Mouse (Mus musculus): ENCODE data around the gene Zc2hc1c. TPM values are rescaled to one million over a fixed set of nuclear protein-coding genes. Genes with fewer than 3 reads are reported as not detected.

Gene Zc2hc1c
- 1 to 10 TPM; 1.4 to 1.5 TPM for total RNA-seq (2021)
- long read RNA-seq, experiment 1, full-length matches to known transcripts = 1 of 4 reads
- long read RNA-seq, experiment 1, partial matches to known transcripts = 2 of 4 reads
- long read RNA-seq, experiment 1, other reads (novel, unspliced or antisense) = 1 of 4 reads
- long read RNA-seq, experiment 2, full-length matches to known transcripts = 3 of 3 reads
- long read RNA-seq, experiment 2, partial matches to known transcripts = 0 of 3 reads
- long read RNA-seq, experiment 2, other reads (novel, unspliced or antisense) = 0 of 3 reads

- intact Hi-C loops (cut with DNase I) = loop anchor here (5.0 kb wide), 1 partner anchor 121 kb away; no protein-coding TSS in a partner anchor
- peak; percentile 79 to 82 for DNase-seq (ENCODE audit: low spot score in 2 of 2)
Measured at GRCm38 (mm10) chr12:85288486-85289156, at the start of gene Zc2hc1c. Zc2hc1c (plus strand) TSS chr12:85288591.

GRCm38 (mm10) chr12:85252083-85252482 lies 36.3 kb upstream of the Zc2hc1c start:
- intact Hi-C loops (cut with DNase I) = no loop called here
- no peak for DNase-seq (ENCODE audit: low spot score in 2 of 2)

GRCm38 (mm10) chr12:85256074-85256751 lies 32.2 kb upstream of the Zc2hc1c start:
- intact Hi-C loops (cut with DNase I) = no loop called here
- DNase-seq (ENCODE audit: low spot score in 2 of 2) = no peak

- no peak for DNase-seq (ENCODE audit: low spot score in 2 of 2)
- intact Hi-C loops (cut with DNase I) = no loop called here
Measured at GRCm38 (mm10) chr12:85257008-85257639, 31.3 kb upstream of the Zc2hc1c start.

- DNase-seq (ENCODE audit: low spot score in 2 of 2) = no peak
- intact Hi-C loops (cut with DNase I) = no loop called here
Measured at GRCm38 (mm10) chr12:85262489-85262888, 25.9 kb upstream of the Zc2hc1c start.

GRCm38 (mm10) chr12:85263190-85263589 lies 25.2 kb upstream of the Zc2hc1c start:
- intact Hi-C loops (cut with DNase I) = no loop called here
- no peak for DNase-seq (ENCODE audit: low spot score in 2 of 2)

- intact Hi-C loops (cut with DNase I) = no loop called here
- DNase-seq (ENCODE audit: low spot score in 2 of 2) = no peak
Measured at GRCm38 (mm10) chr12:85264531-85264930, 23.9 kb upstream of the Zc2hc1c start.

- no peak for DNase-seq (ENCODE audit: low spot score in 2 of 2)
- intact Hi-C loops (cut with DNase I) = no loop called here
Measured at GRCm38 (mm10) chr12:85264940-85265339, 23.5 kb upstream of the Zc2hc1c start.

- intact Hi-C loops (cut with DNase I) = no loop called here
- DNase-seq (ENCODE audit: low spot score in 2 of 2) = no peak
Measured at GRCm38 (mm10) chr12:85266248-85266647, 22.1 kb upstream of the Zc2hc1c start.

- intact Hi-C loops (cut with DNase I) = no loop called here
- no peak for DNase-seq (ENCODE audit: low spot score in 2 of 2)
Measured at GRCm38 (mm10) chr12:85269821-85270220, 18.6 kb upstream of the Zc2hc1c start.

- DNase-seq (ENCODE audit: low spot score in 2 of 2) = peak; percentile 81 to 86
- intact Hi-C loops (cut with DNase I) = no loop called here
Measured at GRCm38 (mm10) chr12:85270319-85270718, 18.1 kb upstream of the Zc2hc1c start, which contains the start of gene Mlh3. Mlh3 (minus strand) TSS chr12:85270599.

- DNase-seq (ENCODE audit: low spot score in 2 of 2) = no peak
- intact Hi-C loops (cut with DNase I) = no loop called here
Measured at GRCm38 (mm10) chr12:85271132-85271842, 17.1 kb upstream of the Zc2hc1c start.

- no peak for DNase-seq (ENCODE audit: low spot score in 2 of 2)
- intact Hi-C loops (cut with DNase I) = no loop called here
Measured at GRCm38 (mm10) chr12:85271843-85272206, 16.6 kb upstream of the Zc2hc1c start.

GRCm38 (mm10) chr12:85273508-85273907 lies 14.9 kb upstream of the Zc2hc1c start:
- intact Hi-C loops (cut with DNase I) = no loop called here

GRCm38 (mm10) chr12:85276273-85276672 lies 12.1 kb upstream of the Zc2hc1c start:
- intact Hi-C loops (cut with DNase I) = no loop called here
- no peak for DNase-seq (ENCODE audit: low spot score in 2 of 2)

More at GRCm38 (mm10) chr12:85273508-85273907, 14.9 kb upstream of the Zc2hc1c start:
- DNase-seq (ENCODE audit: low spot score in 2 of 2) = no peak

- intact Hi-C loops (cut with DNase I) = no loop called here
- no peak for DNase-seq (ENCODE audit: low spot score in 2 of 2)
Measured at GRCm38 (mm10) chr12:85278919-85279318, 9.5 kb upstream of the Zc2hc1c start.

GRCm38 (mm10) chr12:85279396-85280080 lies 8.9 kb upstream of the Zc2hc1c start:
- peak in 1 of 2 experiments; percentile 12 for DNase-seq (ENCODE audit: low spot score in 2 of 2)
- intact Hi-C loops (cut with DNase I) = no loop called here

GRCm38 (mm10) chr12:85280105-85280844 lies 8.1 kb upstream of the Zc2hc1c start:
- peak; percentile 97 for DNase-seq (ENCODE audit: low spot score in 2 of 2)
- intact Hi-C loops (cut with DNase I) = no loop called here
